Mouse (Mus musculus) midbrain, embryonic 10.5 days (tissue): ENCODE measurements around the gene Slc16a6. TPM values are rescaled to one million over a fixed set of nuclear protein-coding genes. Genes with fewer than 3 reads are reported as not detected.
"Not testable (repeated sequence)": the region's sequence is repeated elsewhere in the genome, so short reads cannot be mapped to it uniquely, and the experiment has no call there.

ENCODE experiments used
- DNase-seq: peaks from one replicate; pipeline ENCODE4 v3.0.0-alpha.2; 2017; ENCODE audit warnings: low spot score
- H3K27ac ChIP-seq: fragments of 300-500 bp; sonication (generic); replicated peaks from 2 replicates; pipeline ENCODE4 v1.5.1; 2016; ENCODE audit warnings: mild to moderate bottlenecking
- H3K27me3 ChIP-seq: fragments of 300-500 bp; sonication (generic); 2 replicates; pipeline ENCODE4 v1.6.1; 2016; ENCODE audit warnings: low read depth, mild to moderate bottlenecking; ENCODE audit not compliant: poor library complexity, severe bottlenecking
- H3K36me3 ChIP-seq: fragments of 300-500 bp; sonication (generic); 2 replicates; pipeline ENCODE4 v1.6.1; 2016; ENCODE audit warnings: mild to moderate bottlenecking, moderate library complexity
- H3K4me1 ChIP-seq: fragments of 300-500 bp; sonication (generic); 2 replicates; pipeline ENCODE4 v1.6.1; 2016
- H3K4me3 ChIP-seq: fragments of 300-500 bp; sonication (generic); 2 replicates; pipeline ENCODE4 v1.5.1; 2016; ENCODE audit warnings: mild to moderate bottlenecking, moderate library complexity
- H3K9me3 ChIP-seq: fragments of 300-500 bp; sonication (generic); replicated peaks from 2 replicates; pipeline ENCODE4 v1.6.1; 2016; ENCODE audit warnings: mild to moderate bottlenecking
- WGBS: fragments of 180-500 bp; shearing (Covaris S2); methylation state at CpG from one replicate; pipeline ENCODE4 v1.1.7; 2016; 5-methylcytosine and 5-hydroxymethylcytosine counted together
- polyA plus RNA-seq: library from polyadenylated mRNA; unstranded; fragments of >200 nt; fragmentation: Nextera tagmentation; extraction: Ambion mirVana; gene quantifications from 2 replicates; pipeline ENCODE4 v1.2.1, GENCODE M21; 2016

Gene Slc16a6
- polyA plus RNA-seq, 1 experiment from 2014 or later, result 5.5 TPM

DNA sequence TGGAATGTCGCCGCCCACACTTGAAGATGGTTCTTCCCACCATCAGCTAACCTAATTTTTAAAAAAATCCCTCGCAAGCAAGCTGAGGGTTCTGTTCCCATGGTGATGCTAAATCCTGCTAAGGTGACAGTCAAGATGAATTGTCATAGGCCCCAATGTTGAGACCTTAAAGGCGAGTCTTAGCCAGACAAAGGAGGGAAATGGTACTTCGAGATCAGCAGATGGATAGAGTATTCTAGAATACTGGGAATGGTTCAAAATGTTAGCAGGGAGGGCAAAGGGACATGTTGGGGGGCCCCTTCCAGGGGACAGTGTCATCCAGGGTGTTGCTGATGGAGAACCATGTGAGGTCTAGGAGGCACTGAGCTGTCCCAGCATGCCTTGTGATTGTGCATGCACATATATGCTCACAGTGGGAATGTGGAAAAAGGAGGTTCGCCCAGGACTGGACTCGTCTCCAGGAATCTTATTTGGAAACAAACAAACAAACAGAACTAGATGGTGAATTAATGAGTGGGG, 23.1 kb upstream of the Slc16a6 start:
- no peak for DNase-seq
- H3K36me3 ChIP-seq, result no peaks in the 10 kb centered on the region
- 94% methylated on average over 7 of the region's 7 CpGs for WGBS

DNA sequence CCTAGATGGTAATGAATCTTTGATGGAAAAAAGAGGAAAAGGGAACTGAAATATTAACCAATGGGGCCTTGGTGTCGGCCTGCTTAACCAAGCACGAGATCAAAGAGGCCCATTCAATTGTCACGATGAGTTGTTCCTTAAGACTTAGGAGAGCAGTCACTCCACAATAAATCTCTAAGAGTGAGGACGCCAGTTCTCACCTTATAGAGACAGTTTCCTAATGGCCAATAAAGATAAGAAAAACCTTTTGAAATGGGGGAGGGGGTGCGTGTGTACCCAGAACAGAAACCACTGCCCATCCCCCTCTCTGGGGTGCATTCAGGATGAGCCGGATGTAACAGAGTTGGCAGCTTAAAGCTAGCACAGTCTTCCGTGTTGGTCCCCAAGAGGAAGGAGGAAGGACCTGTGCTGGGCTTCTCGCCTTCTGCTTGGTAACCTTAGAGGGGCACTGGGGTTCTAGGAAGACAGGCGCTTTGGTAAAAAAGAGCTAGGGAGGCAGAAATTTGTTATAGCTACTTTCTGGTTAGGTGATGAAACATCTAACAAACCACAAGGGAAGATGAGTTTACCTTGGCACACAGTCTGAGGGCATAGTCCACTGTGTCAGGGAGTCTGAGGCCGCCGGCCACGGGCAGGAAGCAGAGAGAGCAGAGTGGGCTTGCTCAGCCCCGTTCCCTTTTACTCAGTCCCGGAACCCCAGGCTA, 22.5 kb upstream of the Slc16a6 start:
- Histone ChIP-seq H3K27ac (no peak overlapping the region; the same call in 1 of the 2 replicates), H3K9me3 (no peaks in the 10 kb centered on the region), H3K27me3 (no peaks in the 10 kb centered on the region; the same call in 1 of the 2 replicates), H3K36me3 (no peaks in the 10 kb centered on the region), H3K4me1 (peaks cover 40% of the 10 kb centered on the region), H3K4me3 (no peak overlapping the region)
- DNase-seq, result no peak
- WGBS, result 66% methylated on average over 14 of the region's 14 CpGs

More for the DNA sequence above, 23.1 kb upstream of the Slc16a6 start:
- Histone ChIP-seq H3K27me3 (no peaks in the 10 kb centered on the region; the same call in 1 of the 2 replicates), H3K9me3 (no peaks in the 10 kb centered on the region), H3K4me1 (peaks cover 40% of the 10 kb centered on the region), H3K4me3 (no peak overlapping the region), H3K27ac (no peak overlapping the region; the same call in 1 of the 2 replicates)

DNA sequence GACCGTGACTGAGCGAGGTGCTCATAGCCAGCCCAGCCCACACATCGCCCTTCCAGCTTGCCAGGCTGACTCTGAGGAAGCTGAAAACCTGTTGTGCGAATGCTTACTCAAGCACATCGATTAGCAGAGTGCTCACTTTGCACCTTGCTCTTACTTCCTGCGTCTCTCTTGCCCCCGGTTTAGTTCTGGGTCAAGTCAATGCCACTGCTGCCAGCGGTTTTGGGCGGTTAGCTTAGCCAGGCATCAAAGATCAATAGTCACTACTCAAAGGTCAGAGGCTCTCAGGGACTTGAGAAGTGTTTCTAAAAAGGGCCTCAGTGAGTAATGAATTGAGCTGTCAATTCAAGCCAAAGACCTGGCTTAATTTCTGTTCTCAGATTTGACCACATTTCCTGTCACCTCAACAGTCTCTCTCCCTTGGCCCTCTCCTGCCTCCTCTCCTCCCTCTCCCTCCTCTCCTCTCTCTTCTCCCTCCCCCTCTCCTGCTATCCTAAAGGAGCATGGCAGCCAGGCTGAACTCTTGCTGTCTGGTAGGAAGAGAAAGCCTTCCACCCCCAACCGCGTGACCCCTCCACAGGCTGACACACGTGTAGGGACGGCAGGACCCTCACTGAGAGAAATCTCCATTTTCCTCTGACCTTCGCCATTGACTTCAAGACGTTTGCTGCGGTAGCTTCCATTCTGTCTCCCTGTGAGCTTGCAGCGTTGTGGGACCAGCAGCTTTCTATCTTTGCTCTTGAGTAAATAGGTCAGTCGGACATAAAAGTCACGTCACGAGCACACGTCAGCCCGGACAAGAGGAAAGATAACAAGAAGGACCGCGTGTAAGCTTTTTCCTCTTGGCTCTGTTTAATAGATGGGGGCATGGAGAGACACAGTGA, 21.7 kb upstream of the Slc16a6 start:
- H3K4me3 ChIP-seq, result no peak overlapping the region
- peaks cover 40% of the 10 kb centered on the region for H3K4me1 ChIP-seq
- no peaks in the 10 kb centered on the region for H3K36me3 ChIP-seq
- DNase-seq, result no peak
- H3K27me3 ChIP-seq, result no peaks in the 10 kb centered on the region; the same call in 1 of the 2 replicates
- H3K27ac ChIP-seq, result peak overlapping the region; percentile 53
- no peaks in the 10 kb centered on the region for H3K9me3 ChIP-seq
- 67% methylated on average over 24 of the region's 24 CpGs for WGBS

DNA sequence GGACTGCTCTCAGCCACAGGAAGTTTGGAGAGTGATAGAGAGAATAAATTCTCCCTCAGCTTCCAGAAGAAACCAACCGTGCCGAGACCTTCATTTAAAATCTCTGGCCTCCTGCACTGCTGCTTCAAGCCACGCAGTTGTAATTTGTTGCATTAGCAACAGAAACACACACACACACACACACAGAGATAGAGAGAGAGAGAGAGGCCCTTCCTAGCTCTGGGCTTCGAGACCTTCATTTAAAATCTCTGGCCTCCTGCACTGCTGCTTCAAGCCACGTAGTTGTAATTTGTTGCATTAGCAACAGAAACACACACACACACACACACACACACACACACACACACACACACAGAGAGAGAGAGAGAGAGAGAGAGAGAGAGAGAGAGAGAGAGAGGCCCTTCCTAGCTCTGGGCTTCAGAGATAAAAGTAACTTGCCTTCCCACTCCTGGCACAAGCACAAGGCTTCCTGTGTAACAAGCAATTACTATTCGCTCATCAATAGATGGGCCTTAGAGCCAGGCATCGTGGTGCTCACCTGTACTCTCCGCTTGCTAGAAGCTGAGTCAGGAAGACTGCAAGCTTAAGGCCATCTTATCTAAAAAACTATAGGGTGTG, 19.6 kb upstream of the Slc16a6 start:
- 84% methylated on average over 8 of the region's 8 CpGs for WGBS
- H3K36me3 ChIP-seq, DNase-seq: not testable (repeated sequence)

DNA sequence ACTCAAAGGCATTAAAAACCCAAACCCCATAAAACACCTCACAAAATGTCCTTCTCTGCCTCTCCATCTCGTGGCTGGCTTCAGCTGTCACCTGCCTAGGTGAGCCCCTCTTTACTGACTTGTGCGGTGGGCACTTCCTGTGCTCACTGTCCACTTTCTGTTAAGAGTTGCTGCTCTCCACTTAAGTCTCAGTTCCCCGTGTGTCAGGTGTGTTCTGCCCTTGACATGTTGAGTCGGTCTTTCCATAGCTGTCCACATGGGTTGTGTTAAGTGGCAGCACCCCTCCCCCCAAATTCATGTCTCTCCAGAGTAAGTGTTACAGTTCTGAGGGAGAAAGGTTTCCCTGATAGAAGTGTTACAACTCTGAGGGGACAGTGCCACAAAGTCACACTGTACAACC, 18.4 kb upstream of the Slc16a6 start:
- no peaks in the 10 kb centered on the region for H3K9me3 ChIP-seq
- no peak overlapping the region for H3K27ac ChIP-seq
- 83% methylated on average over 4 of the region's 4 CpGs for WGBS
- no peak for DNase-seq
- no peaks in the 10 kb centered on the region for H3K36me3 ChIP-seq
- no peak overlapping the region for H3K4me3 ChIP-seq
- peaks cover 30% of the 10 kb centered on the region for H3K4me1 ChIP-seq
- no peaks in the 10 kb centered on the region; the same call in 1 of the 2 replicates for H3K27me3 ChIP-seq

More for the DNA sequence above, 19.6 kb upstream of the Slc16a6 start:
- not testable (repeated sequence) for H3K9me3 ChIP-seq, H3K27ac ChIP-seq, H3K27me3 ChIP-seq, H3K4me3 ChIP-seq
- peaks cover 32% of the 10 kb centered on the region for H3K4me1 ChIP-seq

DNA sequence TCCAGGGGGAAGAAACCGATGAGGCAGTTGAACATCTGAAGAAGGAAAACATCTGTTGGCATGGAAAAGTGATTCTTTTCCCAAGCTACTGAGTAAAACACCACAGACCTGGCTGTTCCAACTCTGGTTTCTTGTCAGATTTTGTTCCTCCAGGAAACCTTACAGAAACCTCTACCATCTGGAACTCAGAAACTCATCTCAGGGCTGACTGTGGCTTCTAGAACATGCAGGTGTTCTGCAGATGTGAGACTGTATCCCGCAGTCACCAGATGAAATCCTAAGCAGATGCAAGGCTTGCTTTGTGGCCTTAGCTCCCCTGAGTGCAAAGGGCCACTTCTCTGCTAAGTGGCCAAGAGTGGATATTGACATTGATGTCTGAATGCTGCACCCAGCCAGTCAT, 16.4 kb upstream of the Slc16a6 start:
- Histone ChIP-seq H3K9me3 (no peaks in the 10 kb centered on the region), H3K36me3 (no peaks in the 10 kb centered on the region), H3K27ac (no peak overlapping the region), H3K27me3 (no peaks in the 10 kb centered on the region), H3K4me1 (peaks cover 10% of the 10 kb centered on the region), H3K4me3 (no peak overlapping the region)
- no peak for DNase-seq
- WGBS, result 83% methylated on average over 2 of the region's 2 CpGs

DNA sequence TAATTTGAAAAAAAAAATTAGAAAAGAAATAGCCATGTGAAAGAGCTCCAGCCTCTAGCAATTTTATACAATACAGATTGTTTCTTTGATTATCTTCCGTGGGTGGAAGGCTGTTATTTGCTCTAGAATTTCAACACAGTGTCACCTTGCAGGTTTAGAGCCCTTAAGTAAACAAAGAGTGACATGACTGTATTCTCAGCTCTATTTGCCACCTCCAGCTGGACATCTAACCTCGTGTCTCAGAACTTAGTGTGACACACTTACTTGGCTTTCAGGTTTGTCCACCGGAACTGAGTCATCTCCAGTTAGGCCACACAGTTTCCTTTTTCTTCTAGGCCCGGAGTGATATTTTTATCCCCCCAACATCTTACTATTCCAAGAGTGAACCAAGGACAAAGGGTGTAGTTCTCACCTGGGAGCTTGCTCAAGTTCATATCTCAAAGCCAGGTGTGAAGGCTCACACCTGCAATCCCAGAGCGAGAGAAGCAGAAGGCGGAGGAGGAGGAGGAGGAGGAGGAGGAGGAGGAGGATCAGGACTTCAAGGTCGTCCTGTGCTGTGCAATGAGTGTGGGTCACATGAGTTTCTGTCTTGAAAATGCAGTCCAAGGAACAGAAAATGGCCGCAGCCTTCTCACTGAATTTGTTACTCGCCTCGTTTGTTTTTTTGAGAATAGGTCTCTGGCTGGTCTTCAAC, 14.7 kb upstream of the Slc16a6 start:
- Histone ChIP-seq H3K27me3 (no peaks in the 10 kb centered on the region), H3K36me3 (no peaks in the 10 kb centered on the region), H3K4me1 (peaks cover 7% of the 10 kb centered on the region), H3K27ac (no peak overlapping the region), H3K9me3 (no peaks in the 10 kb centered on the region), H3K4me3 (no peak overlapping the region)
- no peak for DNase-seq
- WGBS, result 83% methylated on average over 10 of the region's 10 CpGs

DNA sequence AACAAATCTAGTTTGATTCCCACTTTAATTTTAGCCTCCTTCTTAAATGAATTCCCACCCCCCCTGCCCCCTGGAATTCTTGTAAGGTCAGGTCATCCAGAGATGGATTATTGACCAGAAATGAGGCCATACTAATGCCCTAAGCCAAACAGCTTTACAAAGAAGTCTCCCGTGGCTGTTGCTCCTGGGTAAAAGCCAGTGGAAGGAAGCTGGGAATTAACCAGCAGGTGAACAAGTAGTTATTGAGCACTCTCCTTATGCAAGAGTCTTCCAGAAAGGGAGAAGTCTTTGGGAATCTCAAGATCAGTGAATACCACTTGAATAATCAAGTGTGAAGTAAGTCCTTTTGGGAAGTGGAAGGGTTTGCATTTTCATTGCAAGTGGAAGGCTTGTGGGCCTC, 13.7 kb upstream of the Slc16a6 start:
- no peaks in the 10 kb centered on the region for H3K9me3 ChIP-seq
- H3K4me1 ChIP-seq, result peaks cover 7% of the 10 kb centered on the region
- no peaks in the 10 kb centered on the region for H3K36me3 ChIP-seq
- no peak for DNase-seq
- no peaks in the 10 kb centered on the region for H3K27me3 ChIP-seq
- H3K27ac ChIP-seq, result no peak overlapping the region
- H3K4me3 ChIP-seq, result no peak overlapping the region
- 31% methylated on average over 1 of the region's 1 CpGs for WGBS

DNA sequence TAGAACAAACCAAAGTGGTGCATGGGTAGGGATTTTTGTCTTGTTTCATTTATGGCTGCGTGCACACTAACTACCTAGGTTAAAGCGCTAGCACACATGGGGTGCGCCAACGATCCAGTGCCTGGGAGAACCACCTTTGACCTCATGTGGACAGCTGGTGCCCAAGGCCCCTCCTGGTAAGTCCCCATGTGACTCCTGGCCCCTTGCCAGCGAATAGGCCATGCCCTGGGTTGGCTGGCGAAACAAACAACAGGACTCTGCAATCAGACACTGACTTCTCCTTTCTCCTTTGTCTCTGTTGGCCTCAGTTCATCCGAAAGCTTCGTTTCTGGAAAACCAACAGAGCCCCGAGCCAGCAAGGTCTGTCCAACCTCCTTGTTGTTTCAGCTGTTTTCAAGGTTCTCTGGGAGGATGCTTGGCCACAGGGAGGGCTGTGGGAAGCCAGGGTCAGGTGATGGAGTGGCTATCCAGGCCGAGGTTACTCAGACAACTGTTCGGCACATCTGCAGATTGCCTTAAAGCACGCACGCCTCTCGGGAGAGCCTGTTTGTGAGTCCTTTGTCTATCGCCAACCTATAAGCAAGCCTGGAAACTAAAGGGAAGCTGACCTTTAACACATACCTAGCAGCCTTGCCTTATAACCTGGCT, 12.1 kb upstream of the Slc16a6 start:
- Histone ChIP-seq H3K27ac (no peak overlapping the region), H3K36me3 (no peaks in the 10 kb centered on the region), H3K4me3 (no peak overlapping the region), H3K9me3 (no peaks in the 10 kb centered on the region), H3K27me3 (no peaks in the 10 kb centered on the region), H3K4me1 (peaks cover 7% of the 10 kb centered on the region)
- no peak for DNase-seq
- 85% methylated on average over 15 of the region's 15 CpGs for WGBS

DNA sequence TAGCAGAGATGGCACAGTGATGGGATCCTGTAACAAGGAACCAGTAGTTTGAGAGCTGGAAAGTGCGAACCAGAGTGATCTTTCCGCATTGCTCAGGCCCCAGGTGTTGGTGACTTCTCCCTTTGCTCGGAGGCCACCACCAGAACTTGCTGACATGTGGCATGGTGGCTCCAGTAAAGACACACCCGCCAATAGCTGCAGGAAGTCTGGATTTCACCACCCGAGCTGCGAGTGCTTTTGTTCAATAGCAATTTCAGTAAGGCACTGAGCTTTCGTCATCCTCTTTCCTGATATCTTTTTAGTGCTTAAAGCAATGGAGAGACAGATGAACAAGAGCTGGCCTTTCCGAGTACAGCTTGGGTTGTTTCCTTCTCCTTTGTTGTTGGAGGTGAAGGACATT, 7.0 kb upstream of the Slc16a6 start:
- Histone ChIP-seq H3K27me3 (0 out of 2 replicates have a peak, but pooled peaks cover 3% of the 10 kb centered on the region), H3K9me3 (no peaks in the 10 kb centered on the region), H3K4me3 (no peak overlapping the region), H3K27ac (no peak overlapping the region), H3K4me1 (peaks cover 48% of the 10 kb centered on the region), H3K36me3 (no peaks in the 10 kb centered on the region)
- no peak for DNase-seq
- WGBS, result 88% methylated on average over 8 of the region's 8 CpGs

DNA sequence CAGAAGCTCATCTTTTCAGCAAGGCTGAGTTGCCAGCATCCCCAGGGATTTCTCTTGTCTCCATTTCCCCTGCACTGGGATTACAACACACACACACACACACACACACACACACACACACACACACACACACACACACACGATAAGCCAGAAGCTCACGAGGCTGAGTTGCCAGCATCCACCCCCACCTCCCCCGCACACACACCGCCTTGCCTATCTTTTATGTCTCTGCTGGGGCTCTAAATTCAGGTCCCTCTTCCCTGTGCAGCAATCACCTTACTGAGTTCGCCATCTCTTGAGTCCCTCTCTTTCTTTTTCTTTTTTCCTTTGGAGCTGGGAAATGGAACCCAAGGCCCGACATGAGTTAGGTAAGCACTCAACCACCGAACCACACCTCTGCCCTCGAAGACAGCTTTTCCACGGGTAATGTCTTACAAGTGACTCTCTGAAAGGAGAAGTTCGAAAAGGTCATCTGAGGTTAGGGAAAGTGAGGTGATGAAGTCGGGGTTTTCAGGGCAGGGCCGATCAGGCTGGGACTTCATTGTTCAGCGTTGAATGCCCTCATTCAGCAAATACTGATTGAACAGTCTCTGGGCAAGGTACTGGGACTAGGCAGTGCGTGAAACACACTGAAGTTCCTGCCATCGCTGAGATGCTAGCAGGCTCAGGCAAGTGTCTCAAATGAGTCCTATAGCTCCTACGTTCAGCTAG, 6.3 kb upstream of the Slc16a6 start:
- Histone ChIP-seq H3K4me1 (peaks cover 53% of the 10 kb centered on the region), H3K36me3 (no peaks in the 10 kb centered on the region), H3K27me3 (peaks cover 10% of the 10 kb centered on the region; the same call in 1 of the 2 replicates), H3K9me3 (no peaks in the 10 kb centered on the region), H3K4me3 (no peak overlapping the region), H3K27ac (0 out of 2 replicates have a peak overlapping the region, but pooled peaks have one; percentile 28)
- DNase-seq, result no peak
- WGBS, result 47% methylated on average over 16 of the region's 16 CpGs
